Mouse (Mus musculus): ENCODE results near the gene Mgat5. TPM values are rescaled to one million over a fixed set of nuclear protein-coding genes. Genes with fewer than 3 reads are reported as not detected.

The Mgat5 gene
- polyA plus RNA-seq, 1 experiment from 2014 or later = 4.0 TPM

DNA sequence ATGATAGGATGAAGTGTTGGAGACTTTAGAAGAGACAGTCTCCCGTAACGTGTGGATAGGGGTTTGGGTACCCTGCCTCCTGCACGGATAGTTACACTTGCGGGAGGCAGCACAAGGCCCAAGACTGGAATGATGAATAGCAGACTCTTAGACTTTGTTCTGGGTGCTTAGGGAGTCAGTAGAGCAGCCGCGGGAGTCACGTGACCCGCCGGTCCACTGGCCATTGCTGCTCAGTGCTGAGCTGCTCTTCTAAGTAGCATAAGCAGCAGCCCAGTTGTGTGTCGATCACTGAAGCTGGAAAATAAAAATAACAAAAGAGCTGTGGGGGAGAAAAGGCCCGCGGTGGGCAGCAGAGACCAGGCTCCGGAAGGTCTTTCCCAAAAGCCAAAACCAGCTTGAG, 215.6 kb downstream of the Mgat5 start:
- DNase-seq (ENCODE audit: low spot score) = peak; percentile 19
- peak overlapping the region; percentile 59 for H3K27ac ChIP-seq (replicated peaks)

GRCm38 (mm10) chr1:127420795-127421194, 216.0 kb downstream of the Mgat5 start:
- Histone ChIP-seq H3K36me3 (peaks cover 16% of the 10 kb centered on the region), H3K4me1 (peaks cover 37% of the 10 kb centered on the region), H3K9me3 (replicated peaks) (no peaks in the 10 kb centered on the region), H3K27me3 (ENCODE audit: low read depth, poor library complexity, severe bottlenecking) (no peaks in the 10 kb centered on the region), H3K27ac (replicated peaks) (peak overlapping the region; percentile 59), H3K4me3 (no peak overlapping the region)
- 68% methylated on average over 14 of the region's 15 CpGs for WGBS
- DNase-seq (ENCODE audit: low spot score) = no peak

More for the DNA sequence above, 215.6 kb downstream of the Mgat5 start:
- 45% methylated on average over 13 of the region's 13 CpGs for WGBS
- Histone ChIP-seq H3K4me1 (peaks cover 36% of the 10 kb centered on the region), H3K27me3 (ENCODE audit: low read depth, poor library complexity, severe bottlenecking) (no peaks in the 10 kb centered on the region), H3K36me3 (peaks cover 19% of the 10 kb centered on the region), H3K4me3 (no peak overlapping the region), H3K9me3 (replicated peaks) (no peaks in the 10 kb centered on the region)

- no peak for DNase-seq (ENCODE audit: low spot score)
- peaks cover 7% of the 10 kb centered on the region for H3K36me3 ChIP-seq
- H3K27me3 ChIP-seq (ENCODE audit: low read depth, poor library complexity, severe bottlenecking) = no peaks in the 10 kb centered on the region
- 89% methylated on average over 4 of the region's 4 CpGs for WGBS
- H3K4me3 ChIP-seq = no peak overlapping the region
- H3K27ac ChIP-seq (replicated peaks) = no peak overlapping the region
- H3K9me3 ChIP-seq (replicated peaks) = no peaks in the 10 kb centered on the region
- H3K4me1 ChIP-seq = peaks cover 37% of the 10 kb centered on the region
Observed at GRCm38 (mm10) chr1:127422565-127422964, 217.8 kb downstream of the Mgat5 start.

- no peaks in the 10 kb centered on the region for H3K9me3 ChIP-seq (replicated peaks)
- H3K27me3 ChIP-seq (ENCODE audit: low read depth, poor library complexity, severe bottlenecking) = no peaks in the 10 kb centered on the region
- H3K36me3 ChIP-seq = no peaks in the 10 kb centered on the region
- 57% methylated on average over 6 of the region's 6 CpGs for WGBS
- no peak overlapping the region for H3K27ac ChIP-seq (replicated peaks)
- H3K4me1 ChIP-seq = peaks cover 25% of the 10 kb centered on the region
- DNase-seq (ENCODE audit: low spot score) = no peak
- no peak overlapping the region for H3K4me3 ChIP-seq
Observed at GRCm38 (mm10) chr1:127425021-127425532, 220.3 kb downstream of the Mgat5 start.

DNA sequence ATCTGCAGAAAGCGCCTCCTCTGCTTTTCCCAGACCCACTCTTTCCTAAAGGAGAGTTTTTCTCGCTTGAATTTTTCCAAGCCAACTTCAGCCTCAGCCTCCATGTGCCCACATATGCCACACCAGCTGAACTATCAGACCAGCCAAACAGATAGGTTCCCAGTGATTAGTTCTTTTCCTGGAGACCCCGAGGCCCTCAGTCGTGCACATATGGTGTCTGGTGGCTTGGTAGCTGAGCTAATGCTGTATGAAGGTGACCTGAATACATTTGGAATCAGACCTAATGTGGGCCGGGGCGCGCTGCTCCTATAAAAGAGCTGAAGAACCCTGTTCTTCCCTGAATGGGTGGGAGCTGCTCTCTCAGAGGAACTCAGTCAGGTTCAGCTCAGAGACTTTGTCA, 225.5 kb downstream of the Mgat5 start:
- no peak overlapping the region for H3K27ac ChIP-seq (replicated peaks)
- 85% methylated on average over 7 of the region's 7 CpGs for WGBS
- H3K27me3 ChIP-seq (ENCODE audit: low read depth, poor library complexity, severe bottlenecking) = no peaks in the 10 kb centered on the region
- H3K36me3 ChIP-seq = no peaks in the 10 kb centered on the region
- DNase-seq (ENCODE audit: low spot score) = no peak
- H3K9me3 ChIP-seq (replicated peaks) = no peaks in the 10 kb centered on the region
- H3K4me3 ChIP-seq = no peak overlapping the region
- H3K4me1 ChIP-seq = peaks cover 1% of the 10 kb centered on the region

GRCm38 (mm10) chr1:127434829-127435228, 230.0 kb downstream of the Mgat5 start:
- 94% methylated on average over 4 of the region's 4 CpGs for WGBS
- Histone ChIP-seq H3K9me3 (replicated peaks) (no peaks in the 10 kb centered on the region), H3K27ac (replicated peaks) (no peak overlapping the region), H3K4me3 (no peak overlapping the region), H3K27me3 (ENCODE audit: low read depth, poor library complexity, severe bottlenecking) (no peaks in the 10 kb centered on the region), H3K4me1 (peaks cover 7% of the 10 kb centered on the region), H3K36me3 (no peaks in the 10 kb centered on the region)
- no peak for DNase-seq (ENCODE audit: low spot score)

DNA sequence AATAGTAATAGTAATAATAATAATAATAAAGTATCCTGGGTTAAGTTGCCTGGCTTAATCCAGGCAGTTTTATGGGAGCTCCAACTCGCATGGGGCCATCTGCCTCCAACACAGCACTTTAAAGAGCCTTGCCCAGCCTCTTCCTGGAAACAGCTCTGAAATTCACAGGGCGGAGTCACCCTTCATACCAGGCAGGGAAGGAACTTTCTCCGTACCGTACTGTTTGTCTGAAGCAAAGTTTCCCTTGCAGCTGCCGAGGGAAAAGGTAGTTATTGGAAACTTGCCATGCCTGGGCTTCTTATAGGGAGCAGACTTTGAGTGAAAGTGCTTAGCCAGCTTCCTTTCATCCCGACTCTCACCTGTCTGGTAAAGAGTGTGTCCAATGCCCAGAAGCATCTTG, 232.3 kb downstream of the Mgat5 start:
- H3K4me3 ChIP-seq = no peak overlapping the region
- H3K9me3 ChIP-seq (replicated peaks) = no peaks in the 10 kb centered on the region
- H3K36me3 ChIP-seq = no peaks in the 10 kb centered on the region
- H3K27ac ChIP-seq (replicated peaks) = no peak overlapping the region
- DNase-seq (ENCODE audit: low spot score) = no peak
- 85% methylated on average over 6 of the region's 6 CpGs for WGBS
- H3K27me3 ChIP-seq (ENCODE audit: low read depth, poor library complexity, severe bottlenecking) = no peaks in the 10 kb centered on the region
- H3K4me1 ChIP-seq = peaks cover 27% of the 10 kb centered on the region

- H3K36me3 ChIP-seq = no peaks in the 10 kb centered on the region
- peaks cover 51% of the 10 kb centered on the region for H3K4me1 ChIP-seq
- no peaks in the 10 kb centered on the region for H3K9me3 ChIP-seq (replicated peaks)
- no peak overlapping the region for H3K27ac ChIP-seq (replicated peaks)
- no peak for DNase-seq (ENCODE audit: low spot score)
- WGBS = 84% methylated on average over 9 of the region's 9 CpGs
- no peaks in the 10 kb centered on the region for H3K27me3 ChIP-seq (ENCODE audit: low read depth, poor library complexity, severe bottlenecking)
- no peak overlapping the region for H3K4me3 ChIP-seq
Observed at GRCm38 (mm10) chr1:127439452-127439891, 234.7 kb downstream of the Mgat5 start.

GRCm38 (mm10) chr1:127441007-127441406, 236.2 kb downstream of the Mgat5 start:
- DNase-seq (ENCODE audit: low spot score) = no peak
- Histone ChIP-seq H3K27me3 (ENCODE audit: low read depth, poor library complexity, severe bottlenecking) (no peaks in the 10 kb centered on the region), H3K36me3 (no peaks in the 10 kb centered on the region), H3K4me1 (peaks cover 58% of the 10 kb centered on the region), H3K27ac (replicated peaks) (0 out of 2 replicates have a peak overlapping the region, but pooled peaks have one; percentile 28), H3K4me3 (no peak overlapping the region), H3K9me3 (replicated peaks) (no peaks in the 10 kb centered on the region)
- WGBS = 86% methylated on average over 1 of the region's 1 CpGs

DNA sequence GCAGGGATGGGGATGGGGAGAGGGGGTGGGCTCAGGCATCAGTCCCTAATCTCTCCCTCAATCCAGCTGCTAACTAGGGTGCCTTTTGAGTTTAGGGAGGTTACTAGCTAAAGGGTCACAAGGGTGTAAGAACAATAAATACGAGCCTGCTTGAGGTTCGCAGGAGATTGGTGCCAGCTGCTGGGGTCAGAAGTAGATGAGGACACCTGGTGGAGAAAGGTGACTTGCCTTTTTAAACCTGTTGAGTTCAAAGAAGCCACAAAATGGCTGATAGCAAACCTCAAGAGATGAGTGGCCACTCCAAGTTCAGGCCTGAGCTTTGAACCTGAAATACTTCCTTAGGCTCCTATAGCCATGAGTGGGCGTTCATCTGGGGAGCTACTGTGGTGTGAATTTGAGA, 236.9 kb downstream of the Mgat5 start:
- Histone ChIP-seq H3K4me1 (peaks cover 58% of the 10 kb centered on the region), H3K9me3 (replicated peaks) (no peaks in the 10 kb centered on the region), H3K27me3 (ENCODE audit: low read depth, poor library complexity, severe bottlenecking) (no peaks in the 10 kb centered on the region), H3K36me3 (0 out of 2 replicates have a peak, but pooled peaks cover 6% of the 10 kb centered on the region), H3K4me3 (no peak overlapping the region), H3K27ac (replicated peaks) (peak overlapping the region; percentile 76; the same call in 1 of the 2 replicates)
- WGBS = 58% methylated on average over 3 of the region's 3 CpGs
- no peak for DNase-seq (ENCODE audit: low spot score)

GRCm38 (mm10) chr1:127442880-127443877, 238.4 kb downstream of the Mgat5 start:
- peak; percentile 60 for DNase-seq (ENCODE audit: low spot score)
- Histone ChIP-seq H3K4me1 (peaks cover 58% of the 10 kb centered on the region), H3K36me3 (peaks cover 18% of the 10 kb centered on the region), H3K4me3 (no peak overlapping the region), H3K9me3 (replicated peaks) (no peaks in the 10 kb centered on the region; the same call in 1 of the 2 replicates), H3K27me3 (ENCODE audit: low read depth, poor library complexity, severe bottlenecking) (no peaks in the 10 kb centered on the region), H3K27ac (replicated peaks) (peak overlapping the region; percentile 76)
- WGBS = 27% methylated on average over 14 of the region's 14 CpGs

DNA sequence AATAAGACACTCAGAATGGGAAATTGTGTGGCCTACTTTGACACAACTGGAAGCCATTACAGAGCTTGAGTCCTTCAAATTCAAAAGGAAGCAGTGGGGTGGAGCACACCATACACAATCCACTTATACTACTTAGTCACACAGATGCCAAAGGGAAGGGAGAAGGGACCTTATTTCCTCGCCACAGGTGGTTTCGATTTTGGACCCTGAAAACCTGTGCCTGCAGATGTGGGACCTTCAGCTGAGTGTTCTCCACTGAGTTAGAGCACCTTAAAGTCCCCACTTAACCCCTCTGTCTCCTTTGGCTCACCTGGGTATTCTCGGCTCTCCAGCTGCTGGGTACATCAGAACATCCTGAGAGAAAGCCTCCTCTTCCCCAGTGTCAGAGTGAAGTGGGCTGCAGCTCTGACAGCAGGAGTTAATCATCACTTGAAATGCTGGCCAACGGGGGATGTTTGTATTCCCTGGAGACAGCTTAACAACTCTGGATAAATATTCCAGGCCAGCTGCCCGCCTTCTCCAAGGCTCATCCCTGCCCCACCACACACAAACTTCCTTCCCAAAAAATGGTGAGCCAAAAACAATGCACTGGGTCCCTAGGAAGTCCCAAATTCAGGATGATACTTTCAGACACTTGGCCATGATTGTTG, 240.1 kb downstream of the Mgat5 start:
- Histone ChIP-seq H3K36me3 (peaks cover 27% of the 10 kb centered on the region), H3K27me3 (ENCODE audit: low read depth, poor library complexity, severe bottlenecking) (no peaks in the 10 kb centered on the region), H3K4me1 (peaks cover 50% of the 10 kb centered on the region), H3K27ac (replicated peaks) (peak overlapping the region; percentile 76; the same call in 1 of the 2 replicates), H3K9me3 (replicated peaks) (no peaks in the 10 kb centered on the region; the same call in 1 of the 2 replicates), H3K4me3 (no peak overlapping the region)
- no peak for DNase-seq (ENCODE audit: low spot score)
- WGBS = 55% methylated on average over 5 of the region's 5 CpGs
